9 mouse cellular contexts compared by ENCODE assay signal in the genomic region with DNA sequence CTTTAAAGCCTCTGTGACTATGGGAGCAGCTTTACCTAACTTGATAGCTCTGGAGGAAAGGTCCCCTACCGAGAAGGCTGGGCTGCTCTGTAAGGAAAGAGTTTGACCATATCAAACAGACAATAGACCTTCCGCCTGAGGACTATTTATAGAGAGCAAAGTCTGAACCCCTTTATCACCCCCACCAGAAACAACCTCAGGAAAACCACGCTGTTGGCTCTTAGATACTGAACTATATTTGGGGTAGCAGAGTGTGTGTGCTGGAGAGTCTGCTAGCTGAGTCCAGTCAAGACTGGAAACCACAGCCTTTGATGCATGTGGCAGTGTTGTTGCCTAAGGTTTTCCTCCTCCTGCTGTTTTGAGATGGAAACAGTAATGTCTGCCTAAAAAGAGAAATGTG. TPM values are rescaled to one million over a fixed set of nuclear protein-coding genes. Genes with fewer than 3 reads are reported as not detected.
A peak's percentile ranks its signal among the peaks of the same experiment; 100 is the strongest.
DNase-seq lines count a peak whose midpoint lies in the region; ATAC-seq lines count a peak whose summit lies in the region.
"Had no signal": no experiment of that assay in that cellular context is flagged by ENCODE, and none has a peak within 500 bp of the region (broad histone marks: within the 10 kb centered on the region; RNA-seq: fewer than 3 reads in every experiment).

No protein-coding gene starts in this region.

- peaks cover 23% of the 10 kb centered on the region for H3K36me3 ChIP-seq in heart, embryonic 14.5 days (ENCODE audit: control insufficient read depth, insufficient read depth, low read length)
- peaks cover 70% of the 10 kb centered on the region for H3K36me3 ChIP-seq in megakaryocyte, embryonic 14.5 days (replicated peaks; ENCODE audit: low read length)
- H3K36me3 ChIP-seq: hindbrain, embryonic 12.5 days had no signal

- peak; percentile 45 for DNase-seq in layer of hippocampus, adult 9-11 months
- no peak for DNase-seq in layer of hippocampus, postnatal 14 days (ENCODE audit: low spot score in 2 of 2)
- peak; percentile 75 for DNase-seq in R1 (ENCODE audit: low read depth, low spot score)
- no peak for DNase-seq in yolk sac, embryonic 10.5 days (ENCODE audit: low spot score)
- DNase-seq in adrenal gland, adult 2 months = no peak

- no peaks in the 10 kb centered on the region for H3K9me3 ChIP-seq in heart, embryonic 14.5 days (ENCODE audit: control insufficient read depth, low read length)
- H3K9me3 ChIP-seq in megakaryocyte, embryonic 14.5 days = no peaks in the 10 kb centered on the region
- H3K9me3 ChIP-seq: hindbrain, embryonic 12.5 days had no signal

- no peak overlapping the region for H3K4me3 ChIP-seq in heart, embryonic 14.5 days (ENCODE audit: control insufficient read depth in 1 of 2, insufficient read depth in 1 of 2, low read depth in 1 of 2, low read length in 2 of 2)
- peak overlapping the region; percentile 91 for H3K4me3 ChIP-seq in megakaryocyte, embryonic 14.5 days (replicated peaks)
- H3K4me3 ChIP-seq: hindbrain, embryonic 12.5 days had no signal

- peak; percentile 90 for ATAC-seq in heart, embryonic 14.5 days (ENCODE audit: insufficient number of reproducible peaks, insufficient read depth, low FRiP score, low read depth)
- no peak for ATAC-seq in CD4-positive, CD25-positive, alpha-beta regulatory T cell, adult 4 months

- peak overlapping the region; percentile 77 to 91 for H3K27ac ChIP-seq in heart, embryonic 14.5 days (replicated peaks in 1 of 2; ENCODE audit: control insufficient read depth in 1 of 2, insufficient read depth in 1 of 2, low read depth in 2 of 2, low read length in 2 of 2)
- H3K27ac ChIP-seq: hindbrain, embryonic 12.5 days had no signal

- H3K4me2 ChIP-seq in heart, embryonic 14.5 days (ENCODE audit: low read length) = peak overlapping the region; percentile 44
- H3K4me2 ChIP-seq: hindbrain, embryonic 12.5 days had no signal

- no peaks in the 10 kb centered on the region for H3K27me3 ChIP-seq in heart, embryonic 14.5 days (ENCODE audit: control insufficient read depth, insufficient read depth, low read length)
- H3K27me3 ChIP-seq in megakaryocyte, embryonic 14.5 days (replicated peaks) = no peaks in the 10 kb centered on the region
- H3K27me3 ChIP-seq: hindbrain, embryonic 12.5 days had no signal

- peak overlapping the region; percentile 28 for H3K9ac ChIP-seq in heart, embryonic 14.5 days (ENCODE audit: low read length)
- H3K9ac ChIP-seq: hindbrain, embryonic 12.5 days had no signal

- WGBS in heart, embryonic 14.5 days = 1% methylated on average over 3 of the region's 3 CpGs

- peaks cover 12 to 45% of the 10 kb centered on the region in 2 experiments for H3K4me1 ChIP-seq in heart, embryonic 14.5 days (ENCODE audit: control insufficient read depth in 2 of 2, insufficient read depth in 2 of 2, low read length in 2 of 2)
- H3K4me1 ChIP-seq in megakaryocyte, embryonic 14.5 days = peaks cover 76% of the 10 kb centered on the region
- H3K4me1 ChIP-seq: hindbrain, embryonic 12.5 days had no signal

RNA-seq across cellular contexts. Expression of a gene that starts 31.3 kb away (rescaled TPM):
- total RNA-seq in layer of hippocampus, postnatal 14 days (2021) = 10 to 100 TPM; 30.2 to 32.9 TPM
- 179 and 193 TPM in 2 replicates for polyA plus RNA-seq in heart, embryonic 14.5 days (2014; fragmentation: Nextera tagmentation; extraction: Ambion mirVana)
- polyA plus RNA-seq in megakaryocyte, embryonic 14.5 days (2012; ENCODE audit: insufficient read depth, low replicate concordance) = 2.9 and 6.5 TPM in 2 replicates
- polyA plus RNA-seq in CD4-positive, CD25-positive, alpha-beta regulatory T cell, adult 4 months (2017; shearing (Covaris generic)) = 10 to 100 TPM; 84.8 to 96.8 TPM
- 10 to 100 TPM; 41.4 to 50.6 TPM for total RNA-seq in adrenal gland, adult 2 months (2021)
- 2.6 and 2.7 TPM in 2 replicates for polyA plus RNA-seq in adrenal gland, adult 2 months (2012; rRNA removed)

Comparison
In these comparisons a context has a peak if more than half of its experiments do, and no peak if none do; other contexts are left out.
1. DNase-seq: peak in layer of hippocampus, adult 9-11 months (single experiment) and R1 (single experiment); none in layer of hippocampus, postnatal 14 days (0 of 2), yolk sac, embryonic 10.5 days (single experiment) and adrenal gland, adult 2 months (single experiment).
2. RNA of a gene that starts 31.3 kb away (polyA plus RNA-seq): 179 to 193 TPM in heart, embryonic 14.5 days and 84.8 to 96.8 TPM in CD4-positive, CD25-positive, alpha-beta regulatory T cell, adult 4 months; 2.9 to 6.5 TPM in megakaryocyte, embryonic 14.5 days and 2.6 to 2.7 TPM in adrenal gland, adult 2 months; every median in the first group is over 10 times any median in the second.